Mouse (Mus musculus) liver, adult 2 months (tissue): ENCODE data around the gene Cd3g. TPM values are rescaled to one million over a fixed set of nuclear protein-coding genes. Genes with fewer than 3 reads are reported as not detected.
"Not testable (repeated sequence)": the region's sequence is repeated elsewhere in the genome, so short reads cannot be mapped to it uniquely, and the experiment has no call there.

Experiments
- DNase-seq: peaks from one replicate; pipeline ENCODE4 v3.0.0-alpha.2; 2011; ENCODE audit warnings: low read depth, low spot score; ENCODE audit errors: extremely low read depth
- H3K27ac ChIP-seq: fragments of 200-500 bp; replicated peaks from 2 replicates; pipeline ENCODE4 v1.5.1; 2012; ENCODE audit warnings: low read depth, mild to moderate bottlenecking, control low read depth, inconsistent platforms, low read length; ENCODE audit not compliant: insufficient read depth
- H3K27me3 ChIP-seq: fragments of 200-500 bp; 2 replicates; pipeline ENCODE4 v1.6.1; 2012; ENCODE audit warnings: mild to moderate bottlenecking, moderate library complexity, low read length, inconsistent platforms; ENCODE audit not compliant: control insufficient read depth, insufficient read depth
- H3K36me3 ChIP-seq: fragments of 200-500 bp; 2 replicates; pipeline ENCODE4 v1.6.1; 2012; ENCODE audit warnings: low read length, inconsistent platforms; ENCODE audit not compliant: control insufficient read depth, insufficient read depth
- H3K4me1 ChIP-seq: fragments of 200-500 bp; 2 replicates; pipeline ENCODE4 v1.6.1; 2011; ENCODE audit warnings: low read length; ENCODE audit not compliant: control insufficient read depth, insufficient read depth
- H3K4me3 ChIP-seq: fragments of 200-500 bp; 2 replicates; pipeline ENCODE4 v1.5.1; 2011; ENCODE audit warnings: low read depth, mild to moderate bottlenecking, control low read depth, low read length, moderate library complexity; ENCODE audit not compliant: insufficient read depth
- H3K79me2 ChIP-seq: fragments of 200-500 bp; 2 replicates; pipeline ENCODE4 v1.6.1; 2012; ENCODE audit warnings: inconsistent platforms, mild to moderate bottlenecking, low read length, moderate library complexity; ENCODE audit not compliant: control insufficient read depth, insufficient read depth
- H3K9ac ChIP-seq: fragments of 200-500 bp; 2 replicates; pipeline ENCODE4 v1.6.1; 2012; ENCODE audit warnings: low read depth, mild to moderate bottlenecking, control low read depth, inconsistent platforms, low read length
- CTCF ChIP-seq: fragments of 200-500 bp; IDR thresholded peaks from 2 replicates; pipeline ENCODE4 v1.5.1; 2011; ENCODE audit warnings: low read depth, low read length, control low read depth
- POLR2A ChIP-seq: fragments of 200-500 bp; IDR thresholded peaks from 2 replicates; pipeline ENCODE4 v1.6.1; 2011; ENCODE audit warnings: low read length, control low read depth; ENCODE audit not compliant: insufficient read depth; ENCODE audit errors: extremely low read depth
- WGBS: fragments of 180-500 bp; shearing (Covaris S2); methylation state at CpG from one replicate; pipeline ENCODE4 v1.1.7; 2018; 5-methylcytosine and 5-hydroxymethylcytosine counted together
- polyA plus RNA-seq: library from polyadenylated mRNA; depleted of rRNA; stranded (reverse); fragments of >200 nt; gene quantifications from 2 replicates; pipeline ENCODE4 v1.2.3, GENCODE M21; 2012
- total RNA-seq: library from RNA; depleted of rRNA; stranded (reverse); fragments of >200 nt; gene quantifications from 2 replicates; pipeline ENCODE4 v1.2.3, GENCODE M21; 2014

Cd3g gene
- total and polyA plus RNA-seq, 2 experiments, result 0.38 to 1.6 TPM

DNA sequence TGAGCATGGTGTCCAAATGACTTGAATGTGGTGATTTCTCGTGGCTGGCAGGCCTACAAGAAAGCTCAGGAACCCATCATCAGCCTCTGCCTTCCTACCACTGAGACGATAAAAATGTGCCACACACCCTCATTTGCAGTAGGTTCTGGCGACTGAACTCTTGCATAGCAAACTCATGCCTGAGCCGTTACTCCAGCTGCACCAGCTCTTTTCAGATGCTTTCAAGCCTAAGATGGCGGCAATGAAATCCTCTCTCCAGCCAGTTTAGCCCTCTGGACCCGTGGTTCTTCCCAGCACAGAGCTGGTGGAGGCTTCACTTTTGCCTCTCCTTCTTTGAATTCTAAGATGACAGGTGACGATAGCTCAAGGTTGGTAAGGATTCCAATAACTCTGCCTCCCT, 425 bp downstream of the Cd3g start:
- DNase-seq, result no peak
- H3K27me3 ChIP-seq, result no peaks in the 10 kb centered on the region
- H3K36me3 ChIP-seq, result no peaks in the 10 kb centered on the region
- H3K4me3 ChIP-seq, result no peak overlapping the region
- no peak overlapping the region for H3K27ac ChIP-seq
- no peak for TF ChIP-seq CTCF
- TF ChIP-seq POLR2A, result no peak
- H3K4me1 ChIP-seq, result no peaks in the 10 kb centered on the region
- WGBS, result 76% methylated on average over 7 of the region's 7 CpGs
- no peak overlapping the region for H3K9ac ChIP-seq
- H3K79me2 ChIP-seq, result no peaks in the 10 kb centered on the region

DNA sequence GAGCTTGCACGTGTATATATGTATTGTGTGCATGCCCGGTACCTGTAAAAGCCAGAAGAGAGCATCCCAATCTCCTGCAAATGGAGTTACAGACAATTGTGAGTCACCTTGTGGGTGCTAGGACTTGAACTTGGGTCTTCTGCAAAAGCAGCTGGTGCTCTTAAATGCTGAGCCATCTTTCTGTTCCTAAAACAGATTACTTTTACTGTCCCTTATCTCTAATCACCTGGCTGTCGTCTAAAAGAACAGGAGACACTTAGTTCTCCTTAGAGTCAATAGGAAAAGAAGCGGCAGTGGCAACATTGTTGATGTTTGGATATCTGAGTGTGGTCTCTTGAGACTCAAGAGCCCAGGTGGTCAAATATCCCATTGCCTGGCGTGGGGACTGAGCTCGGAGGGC, 2.4 kb downstream of the Cd3g start:
- Histone ChIP-seq H3K4me3 (no peak overlapping the region), H3K27ac (no peak overlapping the region), H3K27me3 (no peaks in the 10 kb centered on the region), H3K9ac (no peak overlapping the region), H3K36me3 (no peaks in the 10 kb centered on the region), H3K4me1 (no peaks in the 10 kb centered on the region), H3K79me2 (no peaks in the 10 kb centered on the region)
- 48% methylated on average over 6 of the region's 6 CpGs for WGBS
- TF ChIP-seq CTCF (no peak), POLR2A (no peak)
- DNase-seq, result no peak

DNA sequence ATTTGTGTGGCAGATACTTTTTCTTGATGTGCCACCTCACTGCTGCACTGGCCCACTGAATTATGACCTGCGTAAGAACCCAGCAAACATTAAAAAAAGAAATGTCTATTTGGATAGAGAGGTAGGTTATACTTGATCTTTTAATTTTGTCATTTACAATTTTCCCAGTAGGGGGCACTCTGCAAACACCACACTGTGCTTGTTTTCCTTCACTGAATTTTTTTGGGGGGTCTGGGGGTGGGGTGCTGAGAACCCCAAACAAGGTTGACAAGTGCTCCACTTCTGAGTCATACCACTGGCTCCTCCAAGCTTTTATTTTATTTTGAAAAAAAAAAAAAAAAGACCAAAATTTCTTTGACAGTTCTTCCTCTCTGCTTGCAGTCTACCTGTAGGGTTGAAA, 10.8 kb downstream of the Cd3g start:
- no peak overlapping the region for H3K9ac ChIP-seq
- H3K4me3 ChIP-seq, result no peak overlapping the region
- no peaks in the 10 kb centered on the region for H3K36me3 ChIP-seq
- no peaks in the 10 kb centered on the region; the same call in 1 of the 2 replicates for H3K4me1 ChIP-seq
- no peaks in the 10 kb centered on the region for H3K79me2 ChIP-seq
- 47% methylated on average over 1 of the region's 1 CpGs for WGBS
- DNase-seq, result no peak
- H3K27ac ChIP-seq, result no peak overlapping the region
- H3K27me3 ChIP-seq, result no peaks in the 10 kb centered on the region
- no peak for TF ChIP-seq POLR2A
- TF ChIP-seq CTCF, result no peak

GRCm38 (mm10) chr9:44967763-44968162, 12.5 kb downstream of the Cd3g start:
- H3K36me3 ChIP-seq, DNase-seq, H3K79me2 ChIP-seq, H3K9ac ChIP-seq, H3K4me3 ChIP-seq, H3K4me1 ChIP-seq, H3K27me3 ChIP-seq, H3K27ac ChIP-seq: not testable (repeated sequence)
- WGBS, result 79% methylated on average over 5 of the region's 5 CpGs

- Histone ChIP-seq H3K79me2 (peaks cover 8% of the 10 kb centered on the region; the same call in 1 of the 2 replicates), H3K9ac (no peak overlapping the region), H3K27me3 (no peaks in the 10 kb centered on the region), H3K27ac (no peak overlapping the region), H3K4me3 (no peak overlapping the region), H3K4me1 (no peaks in the 10 kb centered on the region; the same call in 1 of the 2 replicates), H3K36me3 (peaks cover 12% of the 10 kb centered on the region)
- TF ChIP-seq POLR2A, result no peak
- peak; percentile 69 for TF ChIP-seq CTCF
- 26% methylated on average over 3 of the region's 3 CpGs for WGBS
- DNase-seq, result peak; percentile 94
These were observed 13.4 kb downstream of the Cd3g start for GRCm38 (mm10) chr9:44966815-44967242.

GRCm38 (mm10) chr9:44965833-44966466, 14.3 kb downstream of the Cd3g start:
- Histone ChIP-seq H3K79me2 (peaks cover 14% of the 10 kb centered on the region), H3K36me3 (peaks cover 21% of the 10 kb centered on the region), H3K4me1 (no peaks in the 10 kb centered on the region; the same call in 1 of the 2 replicates), H3K27me3 (no peaks in the 10 kb centered on the region), H3K4me3 (peak overlapping the region; percentile 67), H3K9ac (peak overlapping the region; percentile 74), H3K27ac (peak overlapping the region; percentile 89)
- DNase-seq, result no peak
- 0 out of 2 replicates have a peak, but pooled peaks have one; percentile 17 for TF ChIP-seq POLR2A
- TF ChIP-seq CTCF, result no peak
- WGBS, result 11% methylated on average over 10 of the region's 10 CpGs
